Mouse (Mus musculus): ENCODE data around the gene Lcn4. TPM values are rescaled to one million over a fixed set of nuclear protein-coding genes. Genes with fewer than 3 reads are reported as not detected.
"Not testable (repeated sequence)": the region's sequence is repeated elsewhere in the genome, so short reads cannot be mapped to it uniquely, and the experiment has no call there.

Lcn4 gene
- not detected in 2 replicates for polyA plus RNA-seq (2016; fragmentation: Nextera tagmentation; extraction: Ambion mirVana)

GRCm38 (mm10) chr2:26671182-26671581 is at the start of gene Lcn4:
Gene Lcn4, minus strand, starts transcription at chr2:26671282.
- DNase-seq (ENCODE audit: low spot score): no peak
- Histone ChIP-seq H3K9me3 (no peaks in the 10 kb centered on the region), H3K4me1 (no peaks in the 10 kb centered on the region), H3K27me3 (ENCODE audit: insufficient read depth, poor library complexity, severe bottlenecking) (no peaks in the 10 kb centered on the region), H3K27ac (no peak within 1 kb of the TSS), H3K4me3 (no peak within 1 kb of the TSS), H3K36me3 (no peaks in the 10 kb centered on the region)
- 79% methylated on average over 3 of the region's 3 CpGs for WGBS

GRCm38 (mm10) chr2:26686171-26686675 is 15.1 kb upstream of the Lcn4 start:
- WGBS: 71% methylated on average over 1 of the region's 1 CpGs
- Histone ChIP-seq H3K9me3 (no peaks in the 10 kb centered on the region; the same call in 1 of the 2 replicates), H3K36me3 (no peaks in the 10 kb centered on the region), H3K27ac (no peak overlapping the region), H3K4me1 (no peaks in the 10 kb centered on the region), H3K4me3 (no peak overlapping the region), H3K27me3 (ENCODE audit: insufficient read depth, poor library complexity, severe bottlenecking) (no peaks in the 10 kb centered on the region)
- DNase-seq (ENCODE audit: low spot score): no peak

GRCm38 (mm10) chr2:26668746-26669145 is 2.3 kb downstream of the Lcn4 start:
- no peak overlapping the region for H3K27ac ChIP-seq
- H3K27me3 ChIP-seq (ENCODE audit: insufficient read depth, poor library complexity, severe bottlenecking): no peaks in the 10 kb centered on the region
- DNase-seq (ENCODE audit: low spot score): no peak
- H3K4me1 ChIP-seq: no peaks in the 10 kb centered on the region
- no peaks in the 10 kb centered on the region for H3K36me3 ChIP-seq
- no peak overlapping the region for H3K4me3 ChIP-seq
- H3K9me3 ChIP-seq: no peaks in the 10 kb centered on the region

GRCm38 (mm10) chr2:26663551-26663950 is 7.5 kb downstream of the Lcn4 start:
- H3K36me3 ChIP-seq; H3K27me3 ChIP-seq (ENCODE audit: insufficient read depth, poor library complexity, severe bottlenecking); H3K9me3 ChIP-seq; H3K4me3 ChIP-seq; H3K27ac ChIP-seq: not testable (repeated sequence)
- WGBS: 74% methylated on average over 1 of the region's 1 CpGs
- peak; percentile 73 for DNase-seq (ENCODE audit: low spot score)
- H3K4me1 ChIP-seq: peaks cover 21% of the 10 kb centered on the region

GRCm38 (mm10) chr2:26663112-26663511 is 8.0 kb downstream of the Lcn4 start:
- Histone ChIP-seq H3K4me1 (peaks cover 21% of the 10 kb centered on the region), H3K36me3 (no peaks in the 10 kb centered on the region), H3K27ac (no peak overlapping the region), H3K9me3 (no peaks in the 10 kb centered on the region), H3K27me3 (ENCODE audit: insufficient read depth, poor library complexity, severe bottlenecking) (peaks cover 8% of the 10 kb centered on the region; the same call in 1 of the 2 replicates), H3K4me3 (no peak overlapping the region)
- DNase-seq (ENCODE audit: low spot score): peak; percentile 70
- 42% methylated on average over 10 of the region's 10 CpGs for WGBS

- DNase-seq (ENCODE audit: low spot score): peak; percentile 75
- peaks cover 21% of the 10 kb centered on the region for H3K4me1 ChIP-seq
- H3K27me3 ChIP-seq (ENCODE audit: insufficient read depth, poor library complexity, severe bottlenecking): peaks cover 8% of the 10 kb centered on the region; the same call in 1 of the 2 replicates
- H3K4me3 ChIP-seq: no peak overlapping the region
- no peaks in the 10 kb centered on the region for H3K9me3 ChIP-seq
- no peaks in the 10 kb centered on the region for H3K36me3 ChIP-seq
- WGBS: 77% methylated on average over 13 of the region's 13 CpGs
- no peak overlapping the region for H3K27ac ChIP-seq
Measured at GRCm38 (mm10) chr2:26662509-26662882, 8.6 kb downstream of the Lcn4 start.

GRCm38 (mm10) chr2:26661768-26662508 is 9.1 kb downstream of the Lcn4 start:
- no peak overlapping the region for H3K27ac ChIP-seq
- WGBS: 41% methylated on average over 29 of the region's 29 CpGs
- peaks cover 21% of the 10 kb centered on the region for H3K4me1 ChIP-seq
- no peaks in the 10 kb centered on the region for H3K9me3 ChIP-seq
- peak overlapping the region; percentile 55 for H3K4me3 ChIP-seq
- H3K27me3 ChIP-seq (ENCODE audit: insufficient read depth, poor library complexity, severe bottlenecking): peaks cover 8% of the 10 kb centered on the region; the same call in 1 of the 2 replicates
- peak; percentile 66 for DNase-seq (ENCODE audit: low spot score)
- H3K36me3 ChIP-seq: no peaks in the 10 kb centered on the region

GRCm38 (mm10) chr2:26661143-26661752 is 9.8 kb downstream of the Lcn4 start:
- Histone ChIP-seq H3K4me1 (peaks cover 21% of the 10 kb centered on the region), H3K27me3 (ENCODE audit: insufficient read depth, poor library complexity, severe bottlenecking) (peaks cover 8% of the 10 kb centered on the region; the same call in 1 of the 2 replicates), H3K27ac (no peak overlapping the region), H3K9me3 (no peaks in the 10 kb centered on the region), H3K4me3 (peak overlapping the region; percentile 55), H3K36me3 (no peaks in the 10 kb centered on the region)
- 6% methylated on average over 15 of the region's 20 CpGs for WGBS
- peak; percentile 70 for DNase-seq (ENCODE audit: low spot score)

- Histone ChIP-seq H3K4me3 (no peak overlapping the region), H3K36me3 (no peaks in the 10 kb centered on the region), H3K9me3 (no peaks in the 10 kb centered on the region), H3K4me1 (peaks cover 12% of the 10 kb centered on the region), H3K27ac (no peak overlapping the region), H3K27me3 (ENCODE audit: insufficient read depth, poor library complexity, severe bottlenecking) (peaks cover 7% of the 10 kb centered on the region; the same call in 1 of the 2 replicates)
- 83% methylated on average over 2 of the region's 2 CpGs for WGBS
- DNase-seq (ENCODE audit: low spot score): peak; percentile 58
Measured at GRCm38 (mm10) chr2:26657426-26657825, 13.7 kb downstream of the Lcn4 start.

- Histone ChIP-seq H3K4me1 (no peaks in the 10 kb centered on the region), H3K27me3 (ENCODE audit: insufficient read depth, poor library complexity, severe bottlenecking) (0 out of 2 replicates have a peak, but pooled peaks cover 3% of the 10 kb centered on the region), H3K27ac (no peak overlapping the region), H3K4me3 (no peak overlapping the region), H3K9me3 (no peaks in the 10 kb centered on the region), H3K36me3 (no peaks in the 10 kb centered on the region)
- 71% methylated on average over 1 of the region's 1 CpGs for WGBS
- peak; percentile 39 for DNase-seq (ENCODE audit: low spot score)
Measured at GRCm38 (mm10) chr2:26654687-26655086, 16.4 kb downstream of the Lcn4 start.

- no peak overlapping the region for H3K27ac ChIP-seq
- peak; percentile 94 for DNase-seq (ENCODE audit: low spot score)
- H3K27me3 ChIP-seq (ENCODE audit: insufficient read depth, poor library complexity, severe bottlenecking): peaks cover 6% of the 10 kb centered on the region; the same call in 1 of the 2 replicates
- H3K4me3 ChIP-seq: peak overlapping the region; percentile 15; the same call in 1 of the 2 replicates
- no peaks in the 10 kb centered on the region for H3K36me3 ChIP-seq
- H3K4me1 ChIP-seq: peaks cover 7% of the 10 kb centered on the region; the same call in 1 of the 2 replicates
- no peaks in the 10 kb centered on the region for H3K9me3 ChIP-seq
- WGBS: 27% methylated on average over 3 of the region's 3 CpGs
Measured at GRCm38 (mm10) chr2:26646643-26647293, 24.3 kb downstream of the Lcn4 start.

GRCm38 (mm10) chr2:26643942-26644341 is 27.1 kb downstream of the Lcn4 start:
- H3K4me3 ChIP-seq: no peak overlapping the region
- peaks cover 3% of the 10 kb centered on the region for H3K36me3 ChIP-seq
- no peaks in the 10 kb centered on the region for H3K9me3 ChIP-seq
- no peak overlapping the region for H3K27ac ChIP-seq
- H3K4me1 ChIP-seq: peaks cover 15% of the 10 kb centered on the region
- H3K27me3 ChIP-seq (ENCODE audit: insufficient read depth, poor library complexity, severe bottlenecking): peaks cover 6% of the 10 kb centered on the region; the same call in 1 of the 2 replicates
- WGBS: 60% methylated on average over 2 of the region's 2 CpGs
- DNase-seq (ENCODE audit: low spot score): no peak
